Mouse (Mus musculus) E14TG2a.4 (cell line): ENCODE measurements around the gene Gpat2.

Source experiments
- CTCF ChIP-seq: conservative IDR thresholded peaks from 2 replicates; pipeline ENCODE4 v1.5.1; 2014; ENCODE audit warnings: low read length
- NANOG ChIP-seq: IDR thresholded peaks from 2 replicates; pipeline ENCODE4 v1.6.1; 2014; ENCODE audit warnings: borderline replicate concordance, low read length, mixed read lengths

- TF ChIP-seq CTCF (no peak), NANOG (no peak)
Observed at GRCm38 (mm10) chr2:127471281-127471680, 46.3 kb downstream of the Gpat2 start.
